Mouse (Mus musculus) monocyte, adult 2 months (primary cell): ENCODE data around the gene Hey2.

Experiments used
- DNase-seq, 2 experiments: peaks; one replicate each; pipeline ENCODE4 v3.0.0; 2022; ENCODE audit warnings: low spot score in 2 of 2, low read depth in 1 of 2

Gene Hey2

GRCm38 (mm10) chr10:30796469-30797261, 45.9 kb downstream of the Hey2 start:
- no peak for DNase-seq

DNA sequence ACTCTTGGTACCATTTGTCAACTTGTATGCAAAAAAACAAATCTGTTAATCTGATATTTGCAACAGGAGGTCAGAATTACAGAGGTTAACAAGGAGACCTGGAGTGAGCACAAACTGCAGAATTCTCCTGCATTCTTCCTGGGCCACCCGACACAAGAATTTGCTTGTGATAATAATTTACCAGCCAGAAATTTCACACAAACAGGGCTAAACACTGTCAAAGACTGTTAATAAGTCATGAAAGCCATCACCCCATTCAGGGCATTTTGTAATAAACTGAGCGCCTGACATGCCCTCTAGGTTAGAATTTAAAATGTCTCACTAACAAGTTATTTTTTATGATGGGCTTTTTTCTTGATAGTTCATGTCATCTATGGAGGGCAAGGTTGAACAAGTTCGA, 51.6 kb downstream of the Hey2 start:
- no peak for DNase-seq

DNA sequence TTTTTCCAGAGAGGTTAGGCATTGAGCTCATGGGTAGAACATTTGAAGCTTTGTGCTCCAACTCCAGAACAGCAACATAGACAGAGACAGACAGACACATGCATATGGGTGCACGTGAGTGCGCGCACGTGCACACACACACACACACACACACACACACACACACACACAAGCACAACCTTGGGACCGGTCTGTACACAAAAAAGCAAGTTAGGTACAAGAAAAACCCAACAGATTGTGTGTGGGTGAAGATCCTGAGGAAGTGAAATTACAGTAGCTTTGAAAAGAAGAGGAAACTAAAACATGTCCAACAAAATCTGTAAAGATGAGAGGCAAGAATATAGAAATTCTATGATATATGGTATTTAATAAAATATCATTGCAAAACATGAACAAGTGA, 53.1 kb downstream of the Hey2 start:
- no peak for DNase-seq

GRCm38 (mm10) chr10:30788340-30788721, 54.3 kb downstream of the Hey2 start:
- DNase-seq, result no peak

GRCm38 (mm10) chr10:30787684-30788339, 54.8 kb downstream of the Hey2 start:
- DNase-seq, result no peak

DNA sequence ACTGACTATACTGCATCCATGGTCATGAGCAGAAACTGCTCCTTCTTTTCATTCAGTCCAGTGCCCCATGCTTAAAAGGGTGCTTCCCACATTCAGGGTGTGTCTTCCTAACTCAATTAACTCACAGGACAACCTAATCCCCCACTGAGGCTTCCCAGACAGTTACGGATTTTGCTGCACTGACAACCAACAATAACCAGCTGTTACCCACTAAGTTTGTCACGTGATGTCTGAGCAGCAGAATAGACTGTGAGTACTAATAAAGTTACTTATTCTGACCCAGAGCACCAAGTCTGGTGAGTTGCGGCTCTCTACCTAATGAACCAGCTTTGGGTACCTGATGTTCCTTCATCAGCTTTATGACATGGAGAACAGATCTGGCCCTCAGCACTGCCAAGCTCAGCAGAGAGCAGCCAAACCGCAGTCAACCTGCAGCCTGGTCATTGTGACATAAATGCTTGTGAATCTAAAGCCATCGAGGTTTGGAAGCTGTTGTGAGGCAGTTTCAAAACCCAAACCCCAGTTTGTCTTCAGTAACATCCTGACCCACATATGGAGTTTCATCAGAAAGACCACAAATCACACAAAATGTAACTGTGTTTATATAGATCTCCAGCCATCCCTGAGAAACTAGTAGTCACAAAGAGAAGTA, 56.4 kb downstream of the Hey2 start:
- no peak for DNase-seq
